Mouse (Mus musculus): ENCODE measurements around the gene Kif19a.

Kif19a gene

GRCm38 (mm10) chr11:114727826-114728186, 37.4 kb upstream of the Kif19a start:
- Histone ChIP-seq H3K4me1 (replicated peaks; ENCODE audit: low read depth, low read length) (peaks cover 51% of the 10 kb centered on the region), H3K27me3 (ENCODE audit: insufficient read depth, low read length) (peaks cover 28% of the 10 kb centered on the region), H3K36me3 (ENCODE audit: insufficient read depth, low read length) (no peaks in the 10 kb centered on the region), H3K9me3 (ENCODE audit: low read length) (no peaks in the 10 kb centered on the region), H3K4me3 (replicated peaks; ENCODE audit: low read length) (peak overlapping the region; percentile 46)
- TF ChIP-seq CTCF (conservative IDR thresholded peaks at IDR 0.05; ENCODE audit: low read length) (no peak), NANOG (IDR thresholded peaks at IDR 0.05; ENCODE audit: borderline replicate concordance, low read length) (no peak), POU5F1 (IDR thresholded peaks at IDR 0.05; ENCODE audit: borderline replicate concordance, low read length) (no peak)

- TF ChIP-seq NANOG (IDR thresholded peaks at IDR 0.05; ENCODE audit: borderline replicate concordance, low read length) (no peak), POU5F1 (IDR thresholded peaks at IDR 0.05; ENCODE audit: borderline replicate concordance, low read length) (no peak), CTCF (conservative IDR thresholded peaks at IDR 0.05; ENCODE audit: low read length) (no peak)
- H3K9me3 ChIP-seq (ENCODE audit: low read length): no peaks in the 10 kb centered on the region
- H3K4me3 ChIP-seq (replicated peaks; ENCODE audit: low read length): no peak overlapping the region
- H3K36me3 ChIP-seq (ENCODE audit: insufficient read depth, low read length): no peaks in the 10 kb centered on the region
- peaks cover 51% of the 10 kb centered on the region for H3K4me1 ChIP-seq (replicated peaks; ENCODE audit: low read depth, low read length)
- H3K27me3 ChIP-seq (ENCODE audit: insufficient read depth, low read length): peaks cover 33% of the 10 kb centered on the region
These were observed 36.9 kb upstream of the Kif19a start for GRCm38 (mm10) chr11:114728333-114728732.

GRCm38 (mm10) chr11:114729832-114730363, 35.3 kb upstream of the Kif19a start:
- Histone ChIP-seq H3K27me3 (ENCODE audit: insufficient read depth, low read length) (peaks cover 39% of the 10 kb centered on the region), H3K36me3 (ENCODE audit: insufficient read depth, low read length) (no peaks in the 10 kb centered on the region), H3K4me1 (replicated peaks; ENCODE audit: low read depth, low read length) (peaks cover 48% of the 10 kb centered on the region), H3K9me3 (ENCODE audit: low read length) (no peaks in the 10 kb centered on the region), H3K4me3 (replicated peaks; ENCODE audit: low read length) (no peak overlapping the region)
- TF ChIP-seq POU5F1 (IDR thresholded peaks at IDR 0.05; ENCODE audit: borderline replicate concordance, low read length): no peak
- no peak for TF ChIP-seq CTCF (conservative IDR thresholded peaks at IDR 0.05; ENCODE audit: low read length)
- no peak for TF ChIP-seq NANOG (IDR thresholded peaks at IDR 0.05; ENCODE audit: borderline replicate concordance, low read length)

GRCm38 (mm10) chr11:114731711-114732110, 33.5 kb upstream of the Kif19a start:
- TF ChIP-seq CTCF (conservative IDR thresholded peaks at IDR 0.05; ENCODE audit: low read length) (no peak), POU5F1 (IDR thresholded peaks at IDR 0.05; ENCODE audit: borderline replicate concordance, low read length) (no peak), NANOG (IDR thresholded peaks at IDR 0.05; ENCODE audit: borderline replicate concordance, low read length) (no peak)
- H3K36me3 ChIP-seq (ENCODE audit: insufficient read depth, low read length): no peaks in the 10 kb centered on the region
- no peaks in the 10 kb centered on the region for H3K9me3 ChIP-seq (ENCODE audit: low read length)
- H3K27me3 ChIP-seq (ENCODE audit: insufficient read depth, low read length): peaks cover 35% of the 10 kb centered on the region
- peaks cover 42% of the 10 kb centered on the region for H3K4me1 ChIP-seq (replicated peaks; ENCODE audit: low read depth, low read length)
- no peak overlapping the region for H3K4me3 ChIP-seq (replicated peaks; ENCODE audit: low read length)

GRCm38 (mm10) chr11:114732890-114733289, 32.3 kb upstream of the Kif19a start:
- TF ChIP-seq CTCF (conservative IDR thresholded peaks at IDR 0.05; ENCODE audit: low read length): no peak
- no peak for TF ChIP-seq POU5F1 (IDR thresholded peaks at IDR 0.05; ENCODE audit: borderline replicate concordance, low read length)
- TF ChIP-seq NANOG (IDR thresholded peaks at IDR 0.05; ENCODE audit: borderline replicate concordance, low read length): no peak
- Histone ChIP-seq H3K9me3 (ENCODE audit: low read length) (no peaks in the 10 kb centered on the region), H3K27me3 (ENCODE audit: insufficient read depth, low read length) (peaks cover 27% of the 10 kb centered on the region), H3K4me1 (replicated peaks; ENCODE audit: low read depth, low read length) (peaks cover 39% of the 10 kb centered on the region), H3K36me3 (ENCODE audit: insufficient read depth, low read length) (no peaks in the 10 kb centered on the region), H3K4me3 (replicated peaks; ENCODE audit: low read length) (peak overlapping the region; percentile 74)

- Histone ChIP-seq H3K4me3 (replicated peaks; ENCODE audit: low read length) (no peak overlapping the region), H3K27me3 (ENCODE audit: insufficient read depth, low read length) (peaks cover 15% of the 10 kb centered on the region), H3K36me3 (ENCODE audit: insufficient read depth, low read length) (no peaks in the 10 kb centered on the region), H3K9me3 (ENCODE audit: low read length) (no peaks in the 10 kb centered on the region), H3K4me1 (replicated peaks; ENCODE audit: low read depth, low read length) (peaks cover 49% of the 10 kb centered on the region)
- no peak for TF ChIP-seq POU5F1 (IDR thresholded peaks at IDR 0.05; ENCODE audit: borderline replicate concordance, low read length)
- TF ChIP-seq CTCF (conservative IDR thresholded peaks at IDR 0.05; ENCODE audit: low read length): no peak; the same call in 1 of the 2 replicates
- TF ChIP-seq NANOG (IDR thresholded peaks at IDR 0.05; ENCODE audit: borderline replicate concordance, low read length): no peak
These were observed 29.1 kb upstream of the Kif19a start for GRCm38 (mm10) chr11:114736111-114736510.

- no peaks in the 10 kb centered on the region for H3K36me3 ChIP-seq (ENCODE audit: insufficient read depth, low read length)
- peaks cover 15% of the 10 kb centered on the region for H3K27me3 ChIP-seq (ENCODE audit: insufficient read depth, low read length)
- H3K4me3 ChIP-seq (replicated peaks; ENCODE audit: low read length): peak overlapping the region; percentile 48
- TF ChIP-seq POU5F1 (IDR thresholded peaks at IDR 0.05; ENCODE audit: borderline replicate concordance, low read length) (no peak), CTCF (conservative IDR thresholded peaks at IDR 0.05; ENCODE audit: low read length) (peak; percentile 65; the same call in 1 of the 2 replicates)
- no peaks in the 10 kb centered on the region for H3K9me3 ChIP-seq (ENCODE audit: low read length)
- H3K4me1 ChIP-seq (replicated peaks; ENCODE audit: low read depth, low read length): peaks cover 49% of the 10 kb centered on the region
These were observed 28.1 kb upstream of the Kif19a start for GRCm38 (mm10) chr11:114736913-114737624.

GRCm38 (mm10) chr11:114740598-114740997, 24.6 kb upstream of the Kif19a start:
- Histone ChIP-seq H3K27me3 (ENCODE audit: insufficient read depth, low read length) (peaks cover 3% of the 10 kb centered on the region), H3K4me1 (replicated peaks; ENCODE audit: low read depth, low read length) (peaks cover 45% of the 10 kb centered on the region), H3K4me3 (replicated peaks; ENCODE audit: low read length) (no peak overlapping the region), H3K9me3 (ENCODE audit: low read length) (no peaks in the 10 kb centered on the region), H3K36me3 (ENCODE audit: insufficient read depth, low read length) (no peaks in the 10 kb centered on the region)
- no peak for TF ChIP-seq POU5F1 (IDR thresholded peaks at IDR 0.05; ENCODE audit: borderline replicate concordance, low read length)
- no peak for TF ChIP-seq NANOG (IDR thresholded peaks at IDR 0.05; ENCODE audit: borderline replicate concordance, low read length)
